Mouse (Mus musculus): ENCODE results near the gene Klhl2. TPM values are rescaled to one million over a fixed set of nuclear protein-coding genes. Genes with fewer than 3 reads are reported as not detected.
A peak's percentile ranks its signal among the peaks of the same experiment; 100 is the strongest.

The Klhl2 gene
- polyA plus RNA-seq, 1 experiment from 2014 or later = 6.7 TPM

DNA sequence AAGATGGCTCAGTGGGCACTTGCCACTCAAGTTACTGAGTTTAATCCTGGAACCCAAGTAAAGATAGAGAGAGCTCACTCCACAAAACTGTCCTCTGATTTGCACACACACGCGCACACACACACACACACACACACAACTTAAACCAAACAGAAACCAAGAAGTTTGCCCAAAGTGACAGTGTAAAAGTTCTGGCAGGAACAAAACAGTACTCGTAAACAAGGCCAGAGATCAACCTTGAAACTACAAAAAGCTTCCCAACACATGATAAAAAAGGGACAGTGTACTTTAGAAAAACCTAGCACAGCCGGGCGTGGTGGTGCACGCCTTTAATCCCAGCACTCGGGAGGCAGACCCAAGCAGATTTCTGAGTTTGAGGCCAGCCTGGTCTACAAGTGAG lies 121.7 kb downstream of the Klhl2 start:
- H3K9ac ChIP-seq (replicated peaks; ENCODE audit: low read length) = no peak overlapping the region
- no peak overlapping the region for H3K27ac ChIP-seq (ENCODE audit: low read length)
- WGBS = 88% methylated on average over 7 of the region's 7 CpGs
- no peak overlapping the region for H3K4me3 ChIP-seq (ENCODE audit: low read length)
- no peaks in the 10 kb centered on the region for H3K9me3 ChIP-seq (ENCODE audit: low read length)
- H3K36me3 ChIP-seq (ENCODE audit: insufficient read depth, low read length) = peaks cover 41% of the 10 kb centered on the region
- peaks cover 13% of the 10 kb centered on the region; the same call in 1 of the 2 replicates for H3K4me1 ChIP-seq (ENCODE audit: insufficient read depth, low read length)
- no peak for ATAC-seq (ENCODE audit: low FRiP score, low TSS enrichment)
- no peak overlapping the region for H3K4me2 ChIP-seq (replicated peaks; ENCODE audit: low read depth, low read length)
- H3K27me3 ChIP-seq (ENCODE audit: insufficient read depth, low read length) = no peaks in the 10 kb centered on the region

DNA sequence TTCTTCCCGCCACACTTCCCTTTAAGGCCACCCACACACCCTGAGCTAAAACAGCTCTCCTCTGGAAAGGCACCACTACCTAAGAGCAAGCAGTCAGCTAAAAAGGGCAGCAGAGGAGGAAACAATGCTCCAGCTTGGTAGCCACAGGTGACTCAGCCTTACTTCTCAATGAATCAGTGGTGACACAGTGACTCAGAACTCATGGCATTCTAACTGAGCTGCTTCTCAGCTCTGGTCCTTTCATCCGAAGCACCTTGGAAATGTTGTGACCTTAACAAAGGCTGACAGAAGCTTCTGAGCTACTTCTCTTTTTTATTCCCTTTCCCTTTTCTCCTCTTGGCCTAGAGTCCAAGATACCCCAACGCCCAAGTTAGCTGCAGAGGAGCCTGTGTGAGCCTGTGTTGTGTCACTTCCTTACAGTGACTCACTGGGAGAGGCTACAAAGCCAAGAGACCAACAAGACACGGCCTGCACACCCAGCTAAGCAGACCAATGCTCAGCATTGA lies 123.6 kb downstream of the Klhl2 start:
- ATAC-seq (ENCODE audit: low FRiP score, low TSS enrichment) = no peak
- Histone ChIP-seq H3K9me3 (ENCODE audit: low read length) (no peaks in the 10 kb centered on the region), H3K4me1 (ENCODE audit: insufficient read depth, low read length) (0 out of 2 replicates have a peak, but pooled peaks cover 1% of the 10 kb centered on the region), H3K4me2 (replicated peaks; ENCODE audit: low read depth, low read length) (no peak overlapping the region), H3K4me3 (ENCODE audit: low read length) (no peak overlapping the region), H3K36me3 (ENCODE audit: insufficient read depth, low read length) (peaks cover 54% of the 10 kb centered on the region), H3K27ac (ENCODE audit: low read length) (no peak overlapping the region), H3K27me3 (ENCODE audit: insufficient read depth, low read length) (no peaks in the 10 kb centered on the region), H3K9ac (replicated peaks; ENCODE audit: low read length) (no peak overlapping the region)
- 86% methylated on average over 4 of the region's 4 CpGs for WGBS

DNA sequence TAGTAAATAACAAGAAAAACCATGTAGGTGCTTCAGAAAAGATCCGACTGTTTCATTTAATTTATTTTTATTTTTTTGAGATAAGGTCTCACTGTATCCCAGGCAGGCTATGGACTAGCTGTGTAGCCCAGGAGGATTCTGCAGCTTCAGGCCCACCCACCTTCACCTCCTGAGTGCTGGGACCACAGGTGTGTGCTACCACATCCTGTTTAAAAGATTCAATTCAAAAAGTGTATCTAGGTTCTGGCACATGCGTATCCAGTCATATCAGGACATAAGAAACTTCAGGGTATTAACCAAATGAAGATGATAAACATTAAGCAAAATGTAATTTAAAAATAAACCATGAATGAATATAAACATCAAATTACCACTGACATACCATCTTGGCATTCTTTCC lies 126.6 kb downstream of the Klhl2 start:
- Histone ChIP-seq H3K4me3 (ENCODE audit: low read length) (no peak overlapping the region), H3K4me2 (replicated peaks; ENCODE audit: low read depth, low read length) (no peak overlapping the region), H3K27me3 (ENCODE audit: insufficient read depth, low read length) (no peaks in the 10 kb centered on the region), H3K9me3 (ENCODE audit: low read length) (no peaks in the 10 kb centered on the region), H3K36me3 (ENCODE audit: insufficient read depth, low read length) (peaks cover 71% of the 10 kb centered on the region), H3K27ac (ENCODE audit: low read length) (no peak overlapping the region), H3K9ac (replicated peaks; ENCODE audit: low read length) (no peak overlapping the region), H3K4me1 (ENCODE audit: insufficient read depth, low read length) (no peaks in the 10 kb centered on the region)
- no peak for ATAC-seq (ENCODE audit: low FRiP score, low TSS enrichment)
- 94% methylated on average over 2 of the region's 2 CpGs for WGBS

DNA sequence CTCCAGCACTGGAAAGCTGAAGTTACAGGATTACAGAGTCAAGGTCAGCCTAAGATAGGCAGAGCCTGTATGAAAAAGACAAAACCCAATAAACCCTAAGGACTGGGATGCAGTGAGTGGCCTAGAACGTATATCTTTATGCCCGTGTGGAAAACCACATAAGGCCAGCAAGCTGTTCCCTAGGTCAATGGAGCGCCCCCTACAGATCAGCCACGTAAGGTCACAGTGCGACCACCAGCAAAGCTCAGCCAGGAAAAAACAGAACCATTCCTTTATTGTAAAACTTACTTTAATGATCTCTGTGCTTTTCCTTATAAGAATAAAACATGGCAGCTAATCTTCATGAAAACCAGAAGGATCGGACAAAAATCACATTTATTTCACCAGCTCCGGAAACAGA lies 131.9 kb downstream of the Klhl2 start:
- ATAC-seq (ENCODE audit: low FRiP score, low TSS enrichment) = no peak
- Histone ChIP-seq H3K9ac (replicated peaks; ENCODE audit: low read length) (no peak overlapping the region), H3K4me2 (replicated peaks; ENCODE audit: low read depth, low read length) (no peak overlapping the region), H3K36me3 (ENCODE audit: insufficient read depth, low read length) (peaks cover 56% of the 10 kb centered on the region), H3K27me3 (ENCODE audit: insufficient read depth, low read length) (no peaks in the 10 kb centered on the region), H3K4me3 (ENCODE audit: low read length) (no peak overlapping the region), H3K9me3 (ENCODE audit: low read length) (no peaks in the 10 kb centered on the region), H3K27ac (ENCODE audit: low read length) (no peak overlapping the region), H3K4me1 (ENCODE audit: insufficient read depth, low read length) (no peaks in the 10 kb centered on the region)
- 85% methylated on average over 7 of the region's 7 CpGs for WGBS

DNA sequence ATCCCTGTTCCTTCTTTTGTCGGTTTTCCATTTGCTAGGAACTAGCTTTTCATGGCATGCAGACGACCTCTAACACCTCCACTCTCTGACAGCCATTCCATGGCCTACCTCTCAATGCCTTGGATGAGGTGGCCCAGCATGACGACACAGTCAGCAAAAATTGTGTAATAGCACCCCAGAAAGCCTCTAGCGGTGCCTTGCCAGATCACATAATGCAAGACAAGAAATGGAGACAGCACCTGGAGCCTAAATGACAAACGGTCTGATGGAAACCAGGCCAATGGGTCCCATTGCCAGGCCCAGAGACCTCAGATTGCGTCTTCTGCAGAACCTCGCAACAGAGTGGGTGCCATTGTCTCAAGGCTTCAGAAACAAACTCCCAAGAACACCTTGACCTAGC lies 137.3 kb downstream of the Klhl2 start:
- Histone ChIP-seq H3K9ac (replicated peaks; ENCODE audit: low read length) (no peak overlapping the region), H3K4me1 (ENCODE audit: insufficient read depth, low read length) (no peaks in the 10 kb centered on the region), H3K4me2 (replicated peaks; ENCODE audit: low read depth, low read length) (no peak overlapping the region), H3K27ac (ENCODE audit: low read length) (no peak overlapping the region), H3K4me3 (ENCODE audit: low read length) (no peak overlapping the region), H3K9me3 (ENCODE audit: low read length) (no peaks in the 10 kb centered on the region), H3K36me3 (ENCODE audit: insufficient read depth, low read length) (peaks cover 13% of the 10 kb centered on the region), H3K27me3 (ENCODE audit: insufficient read depth, low read length) (no peaks in the 10 kb centered on the region)
- WGBS = 88% methylated on average over 7 of the region's 7 CpGs
- ATAC-seq (ENCODE audit: low FRiP score, low TSS enrichment) = no peak

DNA sequence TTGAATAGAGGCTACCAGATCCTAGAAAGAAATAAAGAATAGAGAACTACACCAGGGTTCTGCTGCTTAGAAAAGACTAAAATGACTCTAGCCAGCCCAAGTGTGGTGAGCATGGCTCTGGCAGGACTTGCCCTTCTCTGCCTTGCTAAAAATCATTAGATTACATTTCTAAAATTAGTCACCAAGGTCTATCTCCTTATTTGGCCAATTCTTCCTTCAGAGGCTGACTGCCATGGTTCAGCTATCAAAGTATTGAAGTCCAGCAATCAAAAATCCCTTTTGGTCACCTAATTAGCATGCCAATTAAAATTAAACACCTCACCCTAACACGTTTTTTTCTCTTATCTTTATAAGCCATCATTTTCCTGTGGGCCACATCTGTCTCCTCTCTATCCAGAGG lies 138.3 kb downstream of the Klhl2 start:
- Histone ChIP-seq H3K4me3 (ENCODE audit: low read length) (no peak overlapping the region), H3K4me2 (replicated peaks; ENCODE audit: low read depth, low read length) (no peak overlapping the region), H3K9ac (replicated peaks; ENCODE audit: low read length) (no peak overlapping the region), H3K27me3 (ENCODE audit: insufficient read depth, low read length) (no peaks in the 10 kb centered on the region), H3K36me3 (ENCODE audit: insufficient read depth, low read length) (peaks cover 6% of the 10 kb centered on the region; the same call in 1 of the 2 replicates), H3K27ac (ENCODE audit: low read length) (no peak overlapping the region), H3K9me3 (ENCODE audit: low read length) (no peaks in the 10 kb centered on the region), H3K4me1 (ENCODE audit: insufficient read depth, low read length) (no peaks in the 10 kb centered on the region)
- ATAC-seq (ENCODE audit: low FRiP score, low TSS enrichment) = no peak
- 33% methylated on average over 1 of the region's 1 CpGs for WGBS

DNA sequence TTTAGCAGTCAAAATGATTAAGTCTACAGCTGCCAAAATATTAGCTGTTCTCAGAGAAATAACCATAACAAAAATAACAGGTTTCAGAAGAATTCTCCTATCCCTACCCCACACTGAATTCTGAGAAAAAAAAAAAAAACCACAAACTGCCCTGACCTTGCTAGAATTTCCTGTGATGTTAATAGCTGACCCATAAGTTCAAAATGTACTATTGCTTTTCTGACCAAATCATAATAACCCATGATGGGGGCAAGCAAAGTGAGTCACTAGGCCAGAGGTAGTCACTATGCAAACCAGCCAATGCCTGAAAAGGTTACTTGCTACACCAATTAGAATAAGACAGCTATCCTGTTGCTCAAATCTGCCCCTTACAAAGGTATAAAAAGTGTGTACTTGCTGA lies 142.3 kb downstream of the Klhl2 start:
- H3K4me2 ChIP-seq (replicated peaks; ENCODE audit: low read depth, low read length) = no peak overlapping the region
- no peaks in the 10 kb centered on the region for H3K36me3 ChIP-seq (ENCODE audit: insufficient read depth, low read length)
- H3K27me3 ChIP-seq (ENCODE audit: insufficient read depth, low read length) = no peaks in the 10 kb centered on the region
- no peak overlapping the region for H3K9ac ChIP-seq (replicated peaks; ENCODE audit: low read length)
- no peaks in the 10 kb centered on the region for H3K4me1 ChIP-seq (ENCODE audit: insufficient read depth, low read length)
- no peak overlapping the region for H3K4me3 ChIP-seq (ENCODE audit: low read length)
- ATAC-seq (ENCODE audit: low FRiP score, low TSS enrichment) = no peak
- H3K27ac ChIP-seq (ENCODE audit: low read length) = no peak overlapping the region
- no peaks in the 10 kb centered on the region for H3K9me3 ChIP-seq (ENCODE audit: low read length)

DNA sequence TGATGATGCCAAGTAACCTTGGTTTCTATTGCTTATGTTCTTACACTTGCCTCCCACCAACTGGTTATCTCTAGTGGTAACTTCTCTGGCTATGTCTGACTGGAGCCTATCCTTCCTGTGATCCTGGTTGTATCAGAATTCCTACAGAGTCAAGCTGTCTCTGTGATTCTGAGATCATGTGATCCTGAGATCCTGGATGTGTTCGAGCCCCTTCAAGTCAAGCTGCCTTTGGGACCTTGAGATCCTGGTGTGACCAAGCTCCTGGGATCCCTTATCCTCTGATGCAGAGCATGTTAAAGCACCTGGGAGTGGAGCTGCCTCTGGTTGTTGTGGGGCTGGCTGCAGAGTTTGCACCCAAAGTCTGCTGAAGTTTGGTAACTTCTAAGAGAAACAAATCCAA lies 146.6 kb downstream of the Klhl2 start:
- ATAC-seq (ENCODE audit: low FRiP score, low TSS enrichment) = no peak
- Histone ChIP-seq H3K4me1 (ENCODE audit: insufficient read depth, low read length) (no peaks in the 10 kb centered on the region), H3K27me3 (ENCODE audit: insufficient read depth, low read length) (no peaks in the 10 kb centered on the region), H3K9ac (replicated peaks; ENCODE audit: low read length) (no peak overlapping the region), H3K9me3 (ENCODE audit: low read length) (no peaks in the 10 kb centered on the region), H3K36me3 (ENCODE audit: insufficient read depth, low read length) (no peaks in the 10 kb centered on the region), H3K4me2 (replicated peaks; ENCODE audit: low read depth, low read length) (no peak overlapping the region), H3K27ac (ENCODE audit: low read length) (no peak overlapping the region), H3K4me3 (ENCODE audit: low read length) (no peak overlapping the region)
- WGBS = 92% methylated on average over 1 of the region's 1 CpGs

DNA sequence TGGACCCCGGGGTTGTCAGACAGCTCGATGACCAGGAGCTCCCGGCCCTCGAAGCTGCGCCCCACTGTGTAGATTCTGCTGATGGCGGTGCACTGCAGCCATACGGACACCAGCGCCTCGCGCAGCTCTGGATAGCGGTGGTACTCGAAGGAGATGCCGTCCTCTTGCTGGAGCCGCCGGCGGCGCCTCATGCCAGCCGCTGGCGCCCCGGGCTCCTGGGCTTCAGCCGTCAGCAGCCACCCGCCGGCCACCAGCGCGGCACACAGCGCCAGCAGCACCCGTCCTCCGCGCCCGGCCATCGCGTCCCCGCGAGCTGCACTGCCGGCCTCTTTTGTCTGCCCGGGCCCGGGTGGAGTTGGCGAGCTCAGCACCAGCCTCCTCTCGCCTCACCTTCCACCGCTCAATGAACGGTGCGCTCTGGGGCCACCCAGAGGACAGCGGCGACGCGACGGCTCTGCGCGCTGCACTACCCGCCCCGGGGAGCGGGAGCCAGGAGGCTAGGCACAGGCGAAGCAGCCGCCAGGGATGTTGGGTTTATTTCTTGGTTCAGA lies 157.1 kb downstream of the Klhl2 start, which contains the start of gene Cpe:
Cpe (minus strand) TSS at position 404 of the 551 bp plus-strand sequence.
- under 1% methylated on average over 52 of the region's 54 CpGs for WGBS
- H3K4me2 ChIP-seq (replicated peaks; ENCODE audit: low read depth, low read length) = peak within 1 kb of the TSS; percentile 93
- no peaks in the 10 kb centered on the region for H3K9me3 ChIP-seq (ENCODE audit: low read length)
- peak within 1 kb of the TSS; percentile 76 for H3K9ac ChIP-seq (replicated peaks; ENCODE audit: low read length)
- peak; percentile 99 for ATAC-seq (ENCODE audit: low FRiP score, low TSS enrichment)
- H3K4me1 ChIP-seq (ENCODE audit: insufficient read depth, low read length) = 0 out of 2 replicates have a peak, but pooled peaks cover 7% of the 10 kb centered on the region
- H3K36me3 ChIP-seq (ENCODE audit: insufficient read depth, low read length) = no peaks in the 10 kb centered on the region
- H3K27me3 ChIP-seq (ENCODE audit: insufficient read depth, low read length) = no peaks in the 10 kb centered on the region
- peak within 1 kb of the TSS; percentile 77 for H3K27ac ChIP-seq (ENCODE audit: low read length)
- peak within 1 kb of the TSS; percentile 66 for H3K4me3 ChIP-seq (ENCODE audit: low read length)

DNA sequence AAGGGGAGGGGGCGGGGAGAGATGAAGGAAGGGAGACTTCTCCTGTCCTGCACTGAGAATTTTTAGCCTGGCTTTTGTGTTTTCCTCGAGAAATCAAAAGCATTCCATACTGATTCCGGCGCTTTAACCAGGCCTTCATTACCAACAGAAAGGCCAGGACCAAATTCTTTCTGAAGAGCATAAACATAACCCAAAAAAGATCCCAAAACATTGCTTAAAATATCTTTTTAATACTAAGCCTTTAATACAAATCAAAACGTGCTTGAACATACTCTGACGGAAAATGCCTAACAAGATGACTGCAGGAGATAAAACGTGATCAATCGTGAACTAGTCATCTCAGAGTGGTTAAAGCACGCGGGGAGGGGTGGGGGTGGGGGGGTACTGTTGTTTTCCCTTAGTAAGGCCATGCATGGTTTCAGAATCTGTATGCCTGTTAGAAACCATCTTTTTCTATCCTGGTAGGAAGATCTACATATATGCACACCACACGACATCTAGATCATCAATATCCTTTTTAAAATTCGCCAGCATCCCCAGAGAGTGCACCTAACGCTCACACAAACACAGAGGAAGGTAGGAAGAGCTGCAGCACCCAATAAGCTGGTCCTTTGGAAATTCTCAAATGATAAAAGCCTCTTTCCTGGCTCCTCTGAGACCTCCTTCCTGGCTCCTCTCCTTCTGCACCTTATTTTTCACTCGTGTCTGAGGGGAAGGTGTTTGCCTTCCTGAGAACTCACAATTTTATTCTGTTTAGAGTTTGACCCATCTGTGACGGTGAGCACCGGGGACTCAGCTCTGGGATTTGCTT lies 158.0 kb downstream of the Klhl2 start:
- Histone ChIP-seq H3K27me3 (ENCODE audit: insufficient read depth, low read length) (no peaks in the 10 kb centered on the region), H3K4me1 (ENCODE audit: insufficient read depth, low read length) (0 out of 2 replicates have a peak, but pooled peaks cover 7% of the 10 kb centered on the region), H3K4me2 (replicated peaks; ENCODE audit: low read depth, low read length) (peak overlapping the region; percentile 93), H3K4me3 (ENCODE audit: low read length) (peak overlapping the region; percentile 66), H3K9me3 (ENCODE audit: low read length) (no peaks in the 10 kb centered on the region), H3K9ac (replicated peaks; ENCODE audit: low read length) (peak overlapping the region; percentile 76), H3K27ac (ENCODE audit: low read length) (no peak overlapping the region), H3K36me3 (ENCODE audit: insufficient read depth, low read length) (no peaks in the 10 kb centered on the region)
- WGBS = 17% methylated on average over 16 of the region's 16 CpGs
- ATAC-seq (ENCODE audit: low FRiP score, low TSS enrichment) = no peak

Data from kidney, embryonic 16.5 days (tissue).